Mouse (Mus musculus) bone marrow macrophage, adult 2 months (primary cell): ENCODE results near the gene Ssx2ip.

Source experiments
- CTCF ChIP-seq: IDR thresholded peaks from 2 replicates; pipeline ENCODE4 v1.5.1; 2012; ENCODE audit warnings: low read depth, mild to moderate bottlenecking, low read length, moderate library complexity
- POLR2A ChIP-seq: IDR thresholded peaks from 2 replicates; pipeline ENCODE4 v1.6.1; 2012; ENCODE audit warnings: mild to moderate bottlenecking, low read depth, low read length, borderline replicate concordance

- TF ChIP-seq CTCF (no peak), POLR2A (no peak)
Observed at GRCm38 (mm10) chr3:146434686-146435085, 30.2 kb downstream of the Ssx2ip start.
